Mouse (Mus musculus) C2C12 (cell line): ENCODE measurements around the gene Vps18. TPM values are rescaled to one million over a fixed set of nuclear protein-coding genes. Genes with fewer than 3 reads are reported as not detected.

Experiments used
- H3K27me3 ChIP-seq: one replicate; pipeline ENCODE4 v1.6.1; 2011; ENCODE audit not compliant: control insufficient read depth, insufficient read depth, insufficient read length
- H3K36me3 ChIP-seq: one replicate; pipeline ENCODE4 v1.6.1; 2011; ENCODE audit not compliant: control insufficient read depth, insufficient read depth
- H3K4me3 ChIP-seq: one replicate; pipeline ENCODE4 v1.5.1; 2011; ENCODE audit warnings: mild to moderate bottlenecking, control low read depth; ENCODE audit not compliant: poor library complexity, insufficient read depth, severe bottlenecking
- H3K79me2 ChIP-seq: one replicate; pipeline ENCODE4 v1.6.1; 2011; ENCODE audit not compliant: control insufficient read depth, insufficient read depth
- H3K79me3 ChIP-seq: one replicate; pipeline ENCODE4 v1.6.1; 2011; ENCODE audit warnings: low read depth, control low read depth
- H3ac ChIP-seq: one replicate; pipeline ENCODE3; 2011; ENCODE audit warnings: low read depth; ENCODE audit not compliant: control insufficient read depth, insufficient read length
- CEBPB ChIP-seq: IDR thresholded peaks from one replicate; pipeline ENCODE4 v1.6.1; 2011; ENCODE audit warnings: low read depth, mild to moderate bottlenecking, control low read depth, moderate library complexity
- CTCF ChIP-seq: IDR thresholded peaks from one replicate; pipeline ENCODE4 v1.5.1; 2011; ENCODE audit not compliant: control insufficient read depth, insufficient read depth, insufficient read length
- FOSL1 ChIP-seq: IDR thresholded peaks from one replicate; pipeline ENCODE4 v1.8.0; 2011; ENCODE audit warnings: mild to moderate bottlenecking, low read length; ENCODE audit not compliant: poor library complexity, insufficient read depth, severe bottlenecking
- MAX ChIP-seq: IDR thresholded peaks from one replicate; pipeline ENCODE4 v1.6.1; 2011; ENCODE audit warnings: mild to moderate bottlenecking, control low read depth
- MYOD1 ChIP-seq: IDR thresholded peaks from one replicate; pipeline ENCODE4 v1.6.1; 2011; ENCODE audit warnings: low read depth; ENCODE audit not compliant: control insufficient read depth, insufficient read length
- MYOG ChIP-seq: IDR thresholded peaks from one replicate; pipeline ENCODE4 v1.6.1; 2011; ENCODE audit not compliant: control insufficient read depth, insufficient read length; ENCODE audit errors: extremely low read depth
- USF1 ChIP-seq: IDR thresholded peaks from one replicate; pipeline ENCODE4 v1.6.1; 2011; ENCODE audit warnings: low read depth, mild to moderate bottlenecking, control low read depth, moderate library complexity
- polyA plus RNA-seq: library from polyadenylated mRNA; unstranded; fragments of >200 nt; fragmentation: generic; extraction: Trizol; gene quantifications from one replicate; pipeline ENCODE4 v1.2.1, GENCODE M21; 2012; ENCODE audit warnings: missing spikeins

Vps18 gene
- polyA plus RNA-seq, 1 experiment: 14.9 TPM

DNA sequence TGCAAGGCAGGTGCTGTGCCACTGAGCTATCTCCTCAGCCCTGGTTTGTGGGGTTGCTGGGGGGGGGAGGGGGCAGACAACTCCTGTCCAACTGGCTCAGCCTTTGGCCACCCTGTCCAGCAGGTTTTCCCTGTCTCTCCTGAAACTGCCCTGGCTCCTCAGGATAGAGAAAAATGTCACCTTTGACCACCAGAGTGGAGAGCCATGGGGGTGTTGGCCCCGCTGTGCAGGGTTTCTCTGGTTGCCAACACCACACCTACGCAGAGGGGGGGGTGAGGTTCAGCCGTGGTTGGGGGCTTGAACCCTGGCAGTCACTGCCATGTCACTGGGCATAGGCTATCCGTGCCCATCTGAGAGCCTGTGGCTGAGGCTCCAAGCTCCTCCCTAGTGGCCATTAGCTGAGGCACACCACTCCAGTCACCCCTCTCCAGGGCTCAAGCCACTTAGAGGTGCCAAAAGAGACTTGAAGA lies 38.9 kb upstream of the Vps18 start:
- TF ChIP-seq MYOD1 (no peak), MAX (no peak), USF1 (no peak), CTCF (no peak), FOSL1 (no peak)
- H3K36me3 ChIP-seq: no peaks in the 10 kb centered on the region
- no peaks in the 10 kb centered on the region for H3K79me3 ChIP-seq
- H3ac ChIP-seq: no peak overlapping the region
- H3K27me3 ChIP-seq: no peaks in the 10 kb centered on the region
- H3K79me2 ChIP-seq: no peaks in the 10 kb centered on the region
- H3K4me3 ChIP-seq: no peak overlapping the region

DNA sequence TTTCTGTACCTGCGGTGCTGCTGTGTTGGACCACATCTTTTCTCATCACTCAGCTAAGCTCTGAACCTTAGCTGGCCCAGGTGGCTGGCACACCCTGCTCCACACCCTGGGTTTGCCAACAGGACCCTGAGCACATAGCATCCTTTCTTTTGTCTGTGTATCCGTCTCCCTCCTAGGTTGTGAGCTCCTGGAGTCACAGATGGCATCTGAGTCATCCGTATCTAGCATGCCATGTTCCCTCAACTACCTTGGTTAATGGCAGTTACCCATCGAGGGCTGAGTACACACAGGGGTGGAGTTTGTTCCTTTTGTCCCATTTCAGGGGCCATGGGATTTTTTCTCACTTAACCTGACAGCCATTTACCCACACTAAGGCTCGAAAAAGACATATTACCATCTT lies 38.2 kb upstream of the Vps18 start:
- Histone ChIP-seq H3K27me3 (no peaks in the 10 kb centered on the region), H3ac (no peak overlapping the region), H3K79me2 (no peaks in the 10 kb centered on the region), H3K36me3 (no peaks in the 10 kb centered on the region), H3K4me3 (no peak overlapping the region), H3K79me3 (no peaks in the 10 kb centered on the region)
- TF ChIP-seq MYOD1 (no peak), MAX (no peak), MYOG (no peak), FOSL1 (no peak), CEBPB (no peak), CTCF (no peak), USF1 (no peak)

DNA sequence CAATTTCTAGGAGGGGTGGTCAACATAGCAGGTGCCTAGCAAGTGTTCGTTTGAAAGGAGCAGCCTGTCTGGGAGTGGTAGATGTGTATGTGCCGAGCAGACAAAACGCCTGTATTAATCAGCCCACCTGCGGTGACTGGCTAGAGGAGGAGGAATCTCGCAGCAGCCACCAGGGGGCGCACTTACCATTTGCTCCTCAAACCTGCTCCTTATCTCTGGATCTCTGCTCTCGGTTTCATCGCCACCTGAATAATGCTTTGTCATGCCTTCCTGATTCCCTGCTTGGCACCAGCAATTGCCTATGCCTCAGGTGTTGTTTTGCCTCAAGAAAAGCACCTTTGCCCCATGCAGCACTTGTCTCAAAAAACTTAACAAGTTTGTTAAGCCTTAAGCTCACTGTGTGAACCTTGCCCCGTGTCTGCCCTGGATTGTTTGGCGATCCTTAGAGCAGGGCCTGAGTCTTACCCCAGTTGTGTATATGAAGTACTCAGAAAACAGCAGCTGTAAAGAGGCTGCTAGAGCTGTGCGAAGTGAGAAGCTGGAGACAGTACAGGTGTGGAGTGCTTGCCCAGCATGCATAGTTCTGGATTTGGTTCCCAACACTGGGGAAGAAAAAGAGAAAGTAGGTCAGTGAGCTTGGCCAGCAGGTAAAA lies 37.6 kb upstream of the Vps18 start:
- Histone ChIP-seq H3K4me3 (no peak overlapping the region), H3K27me3 (no peaks in the 10 kb centered on the region), H3K36me3 (no peaks in the 10 kb centered on the region), H3K79me3 (no peaks in the 10 kb centered on the region), H3ac (no peak overlapping the region), H3K79me2 (no peaks in the 10 kb centered on the region)
- TF ChIP-seq MYOG (no peak), MAX (no peak), USF1 (no peak), CTCF (peak; percentile 91), FOSL1 (no peak), MYOD1 (no peak), CEBPB (no peak)

DNA sequence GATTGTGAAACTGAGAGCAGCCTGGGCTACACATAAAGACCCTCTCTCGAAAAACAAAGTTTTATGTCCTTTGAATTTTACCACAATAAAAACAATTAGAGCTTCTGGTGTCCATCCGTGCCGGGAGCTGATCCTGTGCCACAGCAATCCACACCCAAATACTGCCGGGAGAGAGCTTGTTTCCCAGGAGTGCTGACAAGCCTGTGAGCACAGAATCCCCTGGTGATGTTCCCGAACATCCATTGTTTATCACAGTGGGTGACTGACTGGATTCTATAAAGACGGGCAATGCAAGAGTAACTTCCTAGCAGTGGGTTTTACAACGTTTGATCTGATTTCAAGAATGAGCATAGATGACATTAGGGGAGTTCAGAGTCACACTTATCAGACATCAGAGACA lies 33.6 kb upstream of the Vps18 start:
- Histone ChIP-seq H3K79me2 (no peaks in the 10 kb centered on the region), H3K4me3 (no peak overlapping the region), H3ac (no peak overlapping the region), H3K27me3 (no peaks in the 10 kb centered on the region), H3K79me3 (no peaks in the 10 kb centered on the region), H3K36me3 (no peaks in the 10 kb centered on the region)
- TF ChIP-seq USF1 (no peak), MYOD1 (no peak), CTCF (no peak), MAX (no peak), MYOG (no peak), FOSL1 (no peak)

GRCm38 (mm10) chr2:119260518-119260917 lies 28.0 kb upstream of the Vps18 start:
- H3ac ChIP-seq: no peak overlapping the region
- no peaks in the 10 kb centered on the region for H3K79me3 ChIP-seq
- no peaks in the 10 kb centered on the region for H3K79me2 ChIP-seq
- H3K27me3 ChIP-seq: no peaks in the 10 kb centered on the region
- H3K36me3 ChIP-seq: no peaks in the 10 kb centered on the region
- H3K4me3 ChIP-seq: no peak overlapping the region
- TF ChIP-seq CTCF (no peak), MYOD1 (no peak)

- Histone ChIP-seq H3ac (no peak overlapping the region), H3K79me3 (no peaks in the 10 kb centered on the region), H3K36me3 (no peaks in the 10 kb centered on the region), H3K79me2 (no peaks in the 10 kb centered on the region), H3K27me3 (no peaks in the 10 kb centered on the region), H3K4me3 (no peak overlapping the region)
- no peak for TF ChIP-seq MAX
- no peak for TF ChIP-seq CTCF
- no peak for TF ChIP-seq MYOG
- no peak for TF ChIP-seq CEBPB
- TF ChIP-seq MYOD1: no peak
- no peak for TF ChIP-seq USF1
- no peak for TF ChIP-seq FOSL1
Observed at GRCm38 (mm10) chr2:119261326-119261725, 27.2 kb upstream of the Vps18 start.
